8 mouse cellular contexts compared by ENCODE assay signal in genomic region chr2:28446181-28446514, GRCm38 (mm10). TPM values are rescaled to one million over a fixed set of nuclear protein-coding genes. Genes with fewer than 3 reads are reported as not detected.
DNase-seq lines count a peak whose midpoint lies in the region; ATAC-seq lines count a peak whose summit lies in the region.

No protein-coding gene starts in this region.

- H3K27me3 ChIP-seq in kidney, embryonic 16.5 days (ENCODE audit: insufficient read depth, low read length), result no peaks in the 10 kb centered on the region
- no peaks in the 10 kb centered on the region for H3K27me3 ChIP-seq in embryonic facial prominence, embryonic 12.5 days
- no peaks in the 10 kb centered on the region for H3K27me3 ChIP-seq in hindbrain, embryonic 14.5 days (ENCODE audit: control insufficient read depth, insufficient read depth, low read length)
- H3K27me3 ChIP-seq in midbrain, embryonic 15.5 days (replicated peaks), result no peaks in the 10 kb centered on the region

- ATAC-seq in kidney, embryonic 16.5 days (ENCODE audit: low FRiP score, low TSS enrichment), result peak; percentile 29; the same call in 1 of the 2 replicates
- 0 out of 2 replicates have a peak, but pooled peaks have one; percentile 10 for ATAC-seq in embryonic facial prominence, embryonic 12.5 days (ENCODE audit: insufficient number of reproducible peaks, insufficient read depth, low FRiP score, low TSS enrichment)
- ATAC-seq in hindbrain, embryonic 14.5 days (ENCODE audit: low FRiP score), result no peak
- peak; percentile 40 for ATAC-seq in midbrain, embryonic 15.5 days (replicated peaks)

- H3K9ac ChIP-seq in kidney, embryonic 16.5 days (replicated peaks; ENCODE audit: low read length), result peak overlapping the region; percentile 91
- H3K9ac ChIP-seq in embryonic facial prominence, embryonic 12.5 days, result peak overlapping the region; percentile 84
- H3K9ac ChIP-seq in hindbrain, embryonic 14.5 days, result peak overlapping the region; percentile 92
- peak overlapping the region; percentile 89 for H3K9ac ChIP-seq in midbrain, embryonic 15.5 days

- peak overlapping the region; percentile 94 for H3K4me2 ChIP-seq in kidney, embryonic 16.5 days (replicated peaks; ENCODE audit: low read depth, low read length)
- peak overlapping the region; percentile 93 for H3K4me2 ChIP-seq in embryonic facial prominence, embryonic 12.5 days (replicated peaks)
- peak overlapping the region; percentile 95 for H3K4me2 ChIP-seq in hindbrain, embryonic 14.5 days (replicated peaks)
- H3K4me2 ChIP-seq in midbrain, embryonic 15.5 days, result peak overlapping the region; percentile 81

- peaks cover 13% of the 10 kb centered on the region for H3K4me1 ChIP-seq in kidney, embryonic 16.5 days (ENCODE audit: insufficient read depth, low read length)
- peaks cover 6% of the 10 kb centered on the region; the same call in 1 of the 2 replicates for H3K4me1 ChIP-seq in embryonic facial prominence, embryonic 12.5 days
- H3K4me1 ChIP-seq in hindbrain, embryonic 14.5 days (replicated peaks; ENCODE audit: control insufficient read depth, insufficient read depth, low read length), result peaks cover 14% of the 10 kb centered on the region
- H3K4me1 ChIP-seq in midbrain, embryonic 15.5 days, result peaks cover 19% of the 10 kb centered on the region

- WGBS in kidney, embryonic 16.5 days, result 6% methylated on average over 5 of the region's 5 CpGs
- WGBS in embryonic facial prominence, embryonic 12.5 days, result 6% methylated on average over 5 of the region's 5 CpGs
- 3% methylated on average over 5 of the region's 5 CpGs for WGBS in hindbrain, embryonic 14.5 days
- 7% methylated on average over 5 of the region's 5 CpGs for WGBS in midbrain, embryonic 15.5 days

- H3K36me3 ChIP-seq in kidney, embryonic 16.5 days (ENCODE audit: insufficient read depth, low read length), result peaks cover 6% of the 10 kb centered on the region; the same call in 1 of the 2 replicates
- 0 out of 2 replicates have a peak, but pooled peaks cover 6% of the 10 kb centered on the region for H3K36me3 ChIP-seq in embryonic facial prominence, embryonic 12.5 days
- peaks cover 21% of the 10 kb centered on the region for H3K36me3 ChIP-seq in hindbrain, embryonic 14.5 days (replicated peaks; ENCODE audit: control insufficient read depth, insufficient read depth)
- peaks cover 5% of the 10 kb centered on the region; the same call in 1 of the 2 replicates for H3K36me3 ChIP-seq in midbrain, embryonic 15.5 days (replicated peaks)

- H3K4me3 ChIP-seq in kidney, embryonic 16.5 days (ENCODE audit: low read length), result peak overlapping the region; percentile 79
- H3K4me3 ChIP-seq in embryonic facial prominence, embryonic 12.5 days, result peak overlapping the region; percentile 74
- H3K4me3 ChIP-seq in hindbrain, embryonic 14.5 days (replicated peaks; ENCODE audit: low read length), result peak overlapping the region; percentile 87
- peak overlapping the region; percentile 76 for H3K4me3 ChIP-seq in midbrain, embryonic 15.5 days

- peak overlapping the region; percentile 76 for H3K27ac ChIP-seq in kidney, embryonic 16.5 days (ENCODE audit: low read length)
- no peak overlapping the region for H3K27ac ChIP-seq in embryonic facial prominence, embryonic 12.5 days
- H3K27ac ChIP-seq in hindbrain, embryonic 14.5 days, result peak overlapping the region; percentile 87
- peak overlapping the region; percentile 83 for H3K27ac ChIP-seq in midbrain, embryonic 15.5 days

- DNase-seq in kidney, adult 8-10 months, result no peak
- DNase-seq in hindbrain, embryonic 14.5 days (ENCODE audit: low spot score), result no peak
- DNase-seq in spleen, adult 18-20 months, result no peak
- no peak for DNase-seq in ovary, postnatal 10 days (ENCODE audit: low spot score)
- no peak for DNase-seq in kidney, postnatal 10 days

- no peaks in the 10 kb centered on the region for H3K9me3 ChIP-seq in kidney, embryonic 16.5 days (ENCODE audit: low read length)
- no peaks in the 10 kb centered on the region for H3K9me3 ChIP-seq in embryonic facial prominence, embryonic 12.5 days
- no peaks in the 10 kb centered on the region for H3K9me3 ChIP-seq in hindbrain, embryonic 14.5 days (ENCODE audit: control insufficient read depth, low read length)
- H3K9me3 ChIP-seq in midbrain, embryonic 15.5 days, result no peaks in the 10 kb centered on the region

RNA-seq across cellular contexts. Expression of gene Ppp1r26, which starts 0.5 kb away (rescaled TPM):
- polyA plus RNA-seq in kidney, embryonic 16.5 days (2015; fragmentation: Nextera tagmentation; extraction: Ambion mirVana), result 5.2 and 7.1 TPM in 2 replicates
- polyA plus RNA-seq in embryonic facial prominence, embryonic 12.5 days (2016; fragmentation: Nextera tagmentation; extraction: Ambion mirVana), result 7.2 TPM in 2 replicates
- 15.5 and 15.9 TPM in 2 replicates for polyA plus RNA-seq in hindbrain, embryonic 14.5 days (2014; fragmentation: Nextera tagmentation; extraction: Ambion mirVana)
- polyA plus RNA-seq in midbrain, embryonic 15.5 days (2015; fragmentation: Nextera tagmentation; extraction: Ambion mirVana), result 20.2 and 20.3 TPM in 2 replicates

RNA-seq across cellular contexts. Expression of gene 1700007K13Rik, which starts 20.0 kb away (rescaled TPM):
- 0.22 and 0.94 TPM in 2 replicates for polyA plus RNA-seq in kidney, embryonic 16.5 days (2015; fragmentation: Nextera tagmentation; extraction: Ambion mirVana)
- 0.69 and 1.2 TPM in 2 replicates for polyA plus RNA-seq in embryonic facial prominence, embryonic 12.5 days (2016; fragmentation: Nextera tagmentation; extraction: Ambion mirVana)
- polyA plus RNA-seq in hindbrain, embryonic 14.5 days (2014; fragmentation: Nextera tagmentation; extraction: Ambion mirVana), result 4.0 and 6.2 TPM in 2 replicates
- 2.4 and 2.9 TPM in 2 replicates for polyA plus RNA-seq in midbrain, embryonic 15.5 days (2015; fragmentation: Nextera tagmentation; extraction: Ambion mirVana)

RNA-seq across cellular contexts. Expression of gene Mrps2, which starts 21.7 kb away (rescaled TPM):
- 70.8 and 74.2 TPM in 2 replicates for polyA plus RNA-seq in kidney, embryonic 16.5 days (2015; fragmentation: Nextera tagmentation; extraction: Ambion mirVana)
- 57.5 and 61.8 TPM in 2 replicates for polyA plus RNA-seq in embryonic facial prominence, embryonic 12.5 days (2016; fragmentation: Nextera tagmentation; extraction: Ambion mirVana)
- polyA plus RNA-seq in hindbrain, embryonic 14.5 days (2014; fragmentation: Nextera tagmentation; extraction: Ambion mirVana), result 49.3 and 51.8 TPM in 2 replicates
- 49.7 and 51.4 TPM in 2 replicates for polyA plus RNA-seq in midbrain, embryonic 15.5 days (2015; fragmentation: Nextera tagmentation; extraction: Ambion mirVana)

RNA-seq across cellular contexts. Expression of gene Gbgt1, which starts 50.5 kb away (rescaled TPM):
- polyA plus RNA-seq in kidney, embryonic 16.5 days (2015; fragmentation: Nextera tagmentation; extraction: Ambion mirVana), result 5.5 and 6.3 TPM in 2 replicates
- polyA plus RNA-seq in embryonic facial prominence, embryonic 12.5 days (2016; fragmentation: Nextera tagmentation; extraction: Ambion mirVana), result 0.36 TPM in 1 of 2 replicates, not detected in the other
- 1.3 and 1.7 TPM in 2 replicates for polyA plus RNA-seq in hindbrain, embryonic 14.5 days (2014; fragmentation: Nextera tagmentation; extraction: Ambion mirVana)
- polyA plus RNA-seq in midbrain, embryonic 15.5 days (2015; fragmentation: Nextera tagmentation; extraction: Ambion mirVana), result 1.1 and 1.4 TPM in 2 replicates

RNA-seq across cellular contexts. Expression of gene Gm10134, which starts 59.7 kb away (rescaled TPM):
- 8.3 and 9.8 TPM in 2 replicates for polyA plus RNA-seq in kidney, embryonic 16.5 days (2015; fragmentation: Nextera tagmentation; extraction: Ambion mirVana)
- polyA plus RNA-seq in embryonic facial prominence, embryonic 12.5 days (2016; fragmentation: Nextera tagmentation; extraction: Ambion mirVana), result 0.87 TPM in 1 of 2 replicates, not detected in the other
- polyA plus RNA-seq in hindbrain, embryonic 14.5 days (2014; fragmentation: Nextera tagmentation; extraction: Ambion mirVana), result 0.90 and 2.9 TPM in 2 replicates
- 1.4 and 2.4 TPM in 2 replicates for polyA plus RNA-seq in midbrain, embryonic 15.5 days (2015; fragmentation: Nextera tagmentation; extraction: Ambion mirVana)
